Mouse (Mus musculus): ENCODE measurements at regions not wholly inside any gene's neighbourhood (a gene's known extent, or its start where the extent isn't known, plus 50 kb on each side); places are given as distances from the start of the nearest gene placed in this dataset.
"Not testable (repeated sequence)": the region's sequence is repeated elsewhere in the genome, so short reads cannot be mapped to it uniquely, and the experiment has no call there.

DNA sequence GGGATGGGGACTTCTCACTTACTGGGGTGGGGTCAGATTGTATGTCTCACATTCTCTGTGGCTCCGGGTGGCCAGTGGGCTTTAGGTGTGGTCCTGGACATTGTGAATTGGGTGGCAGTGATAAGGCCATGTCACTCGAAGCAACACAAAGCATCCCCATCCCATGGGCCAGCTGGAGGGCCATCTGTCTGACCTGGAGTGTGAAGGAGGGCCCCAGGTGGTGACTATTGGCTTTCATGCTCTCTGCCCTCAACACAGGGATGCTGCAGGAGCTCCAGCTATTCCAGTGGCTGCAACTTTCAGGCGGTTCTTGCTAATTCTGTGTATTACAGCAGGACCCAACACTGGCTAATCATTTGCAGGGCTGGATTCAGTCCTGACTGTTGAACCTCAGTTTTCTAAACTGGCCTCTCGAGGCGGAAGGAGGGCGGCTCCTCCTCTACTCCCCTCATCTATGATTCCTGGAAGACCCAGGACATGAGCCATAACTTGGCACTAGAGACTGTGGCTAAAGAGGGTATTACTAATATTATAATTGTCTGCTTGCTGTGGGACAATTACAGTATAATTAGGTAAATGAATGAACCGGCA is 64.1 kb downstream of the 9530068E07Rik start:
- H3K4me1 ChIP-seq (replicated peaks; ENCODE audit: control insufficient read depth, insufficient read depth): no peaks in the 10 kb centered on the region
- H3K36me3 ChIP-seq (ENCODE audit: control insufficient read depth, insufficient read depth, low read length): no peaks in the 10 kb centered on the region
- H3K4me2 ChIP-seq (replicated peaks; ENCODE audit: low read depth): no peak overlapping the region
- H3K27me3 ChIP-seq (ENCODE audit: control insufficient read depth, insufficient read depth, low read length): no peaks in the 10 kb centered on the region
- TF ChIP-seq EP300 (optimal IDR thresholded peaks at IDR 0.05) (no peak), CTCF (IDR thresholded peaks at IDR 0.05; ENCODE audit: low read depth) (no peak)
- no peak overlapping the region for H3K27ac ChIP-seq (replicated peaks)
- no peak for ATAC-seq (ENCODE audit: low FRiP score, low TSS enrichment)
- H3K4me3 ChIP-seq (ENCODE audit: low read depth, low read length): no peak overlapping the region
- 65% methylated on average over 7 of the region's 7 CpGs for WGBS
- H3K9me3 ChIP-seq (ENCODE audit: control insufficient read depth, low read length): no peaks in the 10 kb centered on the region
- no peak overlapping the region for H3K9ac ChIP-seq (ENCODE audit: low read length)
- DNase-seq (ENCODE audit: low spot score): no peak

DNA sequence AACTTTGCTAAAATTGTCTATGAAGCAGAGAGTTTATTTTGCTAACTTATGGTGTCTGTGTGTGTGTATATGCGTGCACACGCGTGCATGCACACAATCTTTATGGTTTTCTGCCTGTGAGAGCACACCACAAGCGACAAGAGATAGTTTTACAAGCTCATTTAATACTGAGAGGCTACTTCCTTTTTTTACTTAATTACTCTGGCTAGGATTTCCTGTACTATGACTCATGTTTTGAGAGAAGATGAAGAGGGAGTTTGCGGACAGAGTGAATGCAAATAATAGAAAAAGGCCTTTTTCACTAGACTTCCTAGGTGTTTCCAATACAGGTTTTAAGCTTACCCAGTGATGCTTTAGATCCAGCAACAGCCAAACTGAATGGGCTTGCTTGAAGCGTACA is 74.9 kb downstream of the 9530068E07Rik start:
- ATAC-seq (ENCODE audit: low FRiP score, low TSS enrichment); H3K27ac ChIP-seq (replicated peaks); H3K4me3 ChIP-seq (ENCODE audit: low read depth, low read length); H3K9ac ChIP-seq (ENCODE audit: low read length); DNase-seq (ENCODE audit: low spot score); H3K9me3 ChIP-seq (ENCODE audit: control insufficient read depth, low read length); H3K36me3 ChIP-seq (ENCODE audit: control insufficient read depth, insufficient read depth, low read length); H3K27me3 ChIP-seq (ENCODE audit: control insufficient read depth, insufficient read depth, low read length); H3K4me1 ChIP-seq (replicated peaks; ENCODE audit: control insufficient read depth, insufficient read depth); H3K4me2 ChIP-seq (replicated peaks; ENCODE audit: low read depth): not testable (repeated sequence)
- WGBS: 69% methylated on average over 6 of the region's 6 CpGs

DNA sequence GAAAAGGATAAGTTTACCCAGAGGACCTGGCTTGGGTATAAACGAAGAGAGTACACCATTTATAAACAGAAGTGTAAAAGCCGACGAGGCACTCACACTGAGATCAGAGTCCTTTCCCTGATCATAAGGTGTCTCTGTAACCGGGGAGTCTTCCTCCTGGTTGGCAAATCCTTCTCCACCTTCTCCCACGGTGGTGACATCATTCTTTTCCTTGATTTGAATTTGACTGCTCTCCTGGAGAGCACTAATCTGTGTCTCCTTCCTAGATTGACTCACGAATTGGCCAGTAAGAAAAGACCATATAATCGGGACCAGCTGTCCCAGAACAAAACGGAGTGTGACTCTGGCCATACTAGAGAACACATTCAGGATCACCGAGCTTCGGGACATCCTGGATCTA is 83.9 kb downstream of the 9530068E07Rik start:
- H3K27me3 ChIP-seq (ENCODE audit: control insufficient read depth, insufficient read depth, low read length); H3K9me3 ChIP-seq (ENCODE audit: control insufficient read depth, low read length); H3K4me2 ChIP-seq (replicated peaks; ENCODE audit: low read depth); DNase-seq (ENCODE audit: low spot score); H3K27ac ChIP-seq (replicated peaks); H3K4me3 ChIP-seq (ENCODE audit: low read depth, low read length); H3K36me3 ChIP-seq (ENCODE audit: control insufficient read depth, insufficient read depth, low read length); H3K4me1 ChIP-seq (replicated peaks; ENCODE audit: control insufficient read depth, insufficient read depth); H3K9ac ChIP-seq (ENCODE audit: low read length); ATAC-seq (ENCODE audit: low FRiP score, low TSS enrichment): not testable (repeated sequence)
- WGBS: 54% methylated on average over 10 of the region's 10 CpGs

DNA sequence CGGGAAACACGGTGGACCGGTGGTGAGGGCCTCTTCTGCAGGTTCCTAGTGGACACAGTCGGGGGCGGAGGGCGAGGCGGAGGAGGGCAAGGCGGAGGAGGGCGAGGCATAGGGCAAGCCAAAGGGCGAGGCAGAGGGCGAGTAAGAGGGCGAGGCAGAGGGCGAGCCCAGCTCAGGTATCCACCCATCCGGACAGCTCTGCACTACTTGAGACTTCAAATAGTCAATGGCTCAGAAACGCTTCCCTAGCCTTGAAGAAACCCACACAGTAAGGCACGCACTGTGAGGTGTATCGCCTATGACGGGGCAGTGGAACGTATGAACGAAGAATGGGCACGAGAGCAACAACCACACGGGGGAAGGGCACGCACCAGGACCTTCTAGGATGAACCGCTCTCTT is 84.5 kb downstream of the 9530068E07Rik start:
- H3K27ac ChIP-seq (replicated peaks); H3K4me2 ChIP-seq (replicated peaks; ENCODE audit: low read depth); H3K9me3 ChIP-seq (ENCODE audit: control insufficient read depth, low read length); H3K27me3 ChIP-seq (ENCODE audit: control insufficient read depth, insufficient read depth, low read length); H3K9ac ChIP-seq (ENCODE audit: low read length); ATAC-seq (ENCODE audit: low FRiP score, low TSS enrichment); H3K4me1 ChIP-seq (replicated peaks; ENCODE audit: control insufficient read depth, insufficient read depth); DNase-seq (ENCODE audit: low spot score); H3K4me3 ChIP-seq (ENCODE audit: low read depth, low read length); H3K36me3 ChIP-seq (ENCODE audit: control insufficient read depth, insufficient read depth, low read length): not testable (repeated sequence)
- WGBS: 73% methylated on average over 24 of the region's 24 CpGs

DNA sequence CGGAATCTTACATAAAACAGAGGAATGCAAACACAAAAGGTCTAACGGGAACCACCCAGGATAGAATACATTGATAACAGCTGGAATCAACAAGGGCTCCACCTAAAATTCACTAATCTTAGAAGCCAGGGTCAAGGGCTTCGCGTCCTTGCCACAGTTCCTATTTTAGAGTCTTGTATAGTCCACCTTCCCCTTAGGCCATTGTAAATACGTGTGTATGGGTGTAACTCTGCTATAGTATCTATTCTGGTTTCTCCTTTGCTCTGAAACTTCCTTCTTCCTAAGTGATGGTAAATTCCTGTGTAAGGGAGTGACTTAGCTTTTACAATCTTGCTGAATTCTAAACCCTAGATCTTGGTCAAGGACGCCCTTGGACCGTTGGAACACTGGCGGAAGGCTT is 87.3 kb downstream of the 9530068E07Rik start:
- H3K36me3 ChIP-seq (ENCODE audit: control insufficient read depth, insufficient read depth, low read length); H3K4me2 ChIP-seq (replicated peaks; ENCODE audit: low read depth); DNase-seq (ENCODE audit: low spot score); H3K27me3 ChIP-seq (ENCODE audit: control insufficient read depth, insufficient read depth, low read length); H3K4me3 ChIP-seq (ENCODE audit: low read depth, low read length); ATAC-seq (ENCODE audit: low FRiP score, low TSS enrichment); H3K9ac ChIP-seq (ENCODE audit: low read length); H3K27ac ChIP-seq (replicated peaks); H3K9me3 ChIP-seq (ENCODE audit: control insufficient read depth, low read length); H3K4me1 ChIP-seq (replicated peaks; ENCODE audit: control insufficient read depth, insufficient read depth): not testable (repeated sequence)
- WGBS: 86% methylated on average over 6 of the region's 8 CpGs

DNA sequence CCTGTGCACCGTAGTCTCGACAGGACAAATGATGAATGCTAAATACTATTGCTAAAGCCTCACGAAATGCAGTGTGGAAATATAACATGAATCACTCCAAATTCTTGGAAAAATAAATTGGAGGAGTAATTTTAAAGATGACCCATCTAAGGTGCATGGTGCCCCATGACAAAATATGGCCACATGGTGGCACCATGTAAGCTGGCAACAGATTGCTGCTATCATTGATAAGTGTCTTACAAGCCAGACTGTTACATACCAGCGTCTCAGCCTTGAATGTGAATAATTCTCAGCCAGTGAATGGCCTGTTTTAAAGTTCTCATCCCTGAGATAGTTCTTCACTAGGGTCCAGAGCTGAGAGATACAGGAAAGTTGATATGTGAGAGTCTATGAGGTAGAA is 92.3 kb downstream of the 9530068E07Rik start:
- not testable (repeated sequence) for H3K4me3 ChIP-seq (ENCODE audit: low read depth, low read length); H3K9me3 ChIP-seq (ENCODE audit: control insufficient read depth, low read length); H3K27me3 ChIP-seq (ENCODE audit: control insufficient read depth, insufficient read depth, low read length); H3K9ac ChIP-seq (ENCODE audit: low read length); H3K4me2 ChIP-seq (replicated peaks; ENCODE audit: low read depth); H3K4me1 ChIP-seq (replicated peaks; ENCODE audit: control insufficient read depth, insufficient read depth); H3K27ac ChIP-seq (replicated peaks); DNase-seq (ENCODE audit: low spot score); H3K36me3 ChIP-seq (ENCODE audit: control insufficient read depth, insufficient read depth, low read length); ATAC-seq (ENCODE audit: low FRiP score, low TSS enrichment)
- 45% methylated on average over 4 of the region's 4 CpGs for WGBS
- peak; percentile 48 for TF ChIP-seq CTCF (IDR thresholded peaks at IDR 0.05; ENCODE audit: low read depth)

DNA sequence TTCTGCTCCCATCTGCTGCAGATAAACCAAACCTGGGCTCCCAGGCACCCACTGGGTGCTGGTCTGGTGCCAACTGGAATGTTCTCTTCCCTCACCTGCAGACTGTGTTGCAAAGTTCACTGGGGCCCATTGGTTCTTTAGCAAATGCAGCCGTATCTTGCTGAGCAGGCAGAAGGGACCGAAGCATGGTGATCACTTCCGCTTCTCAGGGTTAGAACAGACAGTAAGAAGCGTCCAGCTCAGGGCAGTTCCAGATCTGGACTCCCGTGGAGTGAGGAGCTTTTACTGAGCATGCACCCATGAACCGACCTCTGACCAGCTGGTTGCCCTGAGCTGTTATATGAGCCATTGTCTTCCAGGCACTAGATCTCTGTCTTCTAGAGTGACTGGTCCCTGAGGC is 97.1 kb downstream of the 9530068E07Rik start:
- TF ChIP-seq EP300 (optimal IDR thresholded peaks at IDR 0.05) (no peak), CTCF (IDR thresholded peaks at IDR 0.05; ENCODE audit: low read depth) (no peak)
- H3K27ac ChIP-seq (replicated peaks): no peak overlapping the region
- WGBS: 86% methylated on average over 6 of the region's 6 CpGs
- no peaks in the 10 kb centered on the region for H3K27me3 ChIP-seq (ENCODE audit: control insufficient read depth, insufficient read depth, low read length)
- no peaks in the 10 kb centered on the region for H3K9me3 ChIP-seq (ENCODE audit: control insufficient read depth, low read length)
- no peak overlapping the region for H3K4me2 ChIP-seq (replicated peaks; ENCODE audit: low read depth)
- H3K9ac ChIP-seq (ENCODE audit: low read length): no peak overlapping the region
- no peaks in the 10 kb centered on the region for H3K36me3 ChIP-seq (ENCODE audit: control insufficient read depth, insufficient read depth, low read length)
- no peak overlapping the region for H3K4me3 ChIP-seq (ENCODE audit: low read depth, low read length)
- ATAC-seq (ENCODE audit: low FRiP score, low TSS enrichment): no peak
- no peak for DNase-seq (ENCODE audit: low spot score)
- H3K4me1 ChIP-seq (replicated peaks; ENCODE audit: control insufficient read depth, insufficient read depth): no peaks in the 10 kb centered on the region

All from stomach, postnatal 0 days (tissue).